Mouse (Mus musculus) lung, embryonic 15.5 days (tissue): ENCODE data around the gene Utp18. TPM values are rescaled to one million over a fixed set of nuclear protein-coding genes. Genes with fewer than 3 reads are reported as not detected.
"Not testable (repeated sequence)": the region's sequence is repeated elsewhere in the genome, so short reads cannot be mapped to it uniquely, and the experiment has no call there.

Experiments used
- ATAC-seq: fragments of 200-750 bp; cut with Nextera tagmentation; 2 replicates; pipeline ENCODE4 v1.8.0; 2017; ENCODE audit warnings: moderate number of reproducible peaks, borderline replicate concordance; ENCODE audit not compliant: low FRiP score, low TSS enrichment; ENCODE audit errors: extremely low read depth
- H3K27ac ChIP-seq: fragments of 300-500 bp; sonication (generic); 2 replicates; pipeline ENCODE4 v1.5.1; 2015; ENCODE audit warnings: moderate library complexity, mild to moderate bottlenecking, inconsistent platforms
- H3K27me3 ChIP-seq: fragments of 300-500 bp; sonication (generic); 2 replicates; pipeline ENCODE4 v1.6.1; 2015; ENCODE audit warnings: inconsistent platforms
- H3K36me3 ChIP-seq: fragments of 300-500 bp; sonication (generic); 2 replicates; pipeline ENCODE4 v1.6.1; 2015; ENCODE audit warnings: inconsistent platforms
- H3K4me1 ChIP-seq: fragments of 300-500 bp; sonication (generic); 2 replicates; pipeline ENCODE4 v1.6.1; 2015; ENCODE audit warnings: inconsistent platforms
- H3K4me2 ChIP-seq: fragments of 300-500 bp; sonication (generic); 2 replicates; pipeline ENCODE4 v1.6.1; 2015; ENCODE audit warnings: inconsistent platforms, mild to moderate bottlenecking, moderate library complexity
- H3K4me3 ChIP-seq: fragments of 300-500 bp; sonication (generic); 2 replicates; pipeline ENCODE4 v1.5.1; 2015; ENCODE audit warnings: mild to moderate bottlenecking, inconsistent platforms
- H3K9ac ChIP-seq: fragments of 300-500 bp; sonication (generic); 2 replicates; pipeline ENCODE4 v1.6.1; 2015; ENCODE audit warnings: inconsistent platforms
- H3K9me3 ChIP-seq: fragments of 300-500 bp; sonication (generic); 2 replicates; pipeline ENCODE4 v1.6.1; 2016; ENCODE audit warnings: inconsistent platforms
- WGBS: fragments of 180-500 bp; shearing (Covaris S2); methylation state at CpG from one replicate; pipeline ENCODE4 v1.1.7; 2015; 5-methylcytosine and 5-hydroxymethylcytosine counted together
- polyA plus RNA-seq: library from polyadenylated mRNA; unstranded; fragments of >200 nt; fragmentation: Nextera tagmentation; extraction: Ambion mirVana; gene quantifications from 2 replicates; pipeline ENCODE4 v1.2.1, GENCODE M21; 2015

Gene Utp18
- polyA plus RNA-seq, result 22.7 and 25.2 TPM in 2 replicates

DNA sequence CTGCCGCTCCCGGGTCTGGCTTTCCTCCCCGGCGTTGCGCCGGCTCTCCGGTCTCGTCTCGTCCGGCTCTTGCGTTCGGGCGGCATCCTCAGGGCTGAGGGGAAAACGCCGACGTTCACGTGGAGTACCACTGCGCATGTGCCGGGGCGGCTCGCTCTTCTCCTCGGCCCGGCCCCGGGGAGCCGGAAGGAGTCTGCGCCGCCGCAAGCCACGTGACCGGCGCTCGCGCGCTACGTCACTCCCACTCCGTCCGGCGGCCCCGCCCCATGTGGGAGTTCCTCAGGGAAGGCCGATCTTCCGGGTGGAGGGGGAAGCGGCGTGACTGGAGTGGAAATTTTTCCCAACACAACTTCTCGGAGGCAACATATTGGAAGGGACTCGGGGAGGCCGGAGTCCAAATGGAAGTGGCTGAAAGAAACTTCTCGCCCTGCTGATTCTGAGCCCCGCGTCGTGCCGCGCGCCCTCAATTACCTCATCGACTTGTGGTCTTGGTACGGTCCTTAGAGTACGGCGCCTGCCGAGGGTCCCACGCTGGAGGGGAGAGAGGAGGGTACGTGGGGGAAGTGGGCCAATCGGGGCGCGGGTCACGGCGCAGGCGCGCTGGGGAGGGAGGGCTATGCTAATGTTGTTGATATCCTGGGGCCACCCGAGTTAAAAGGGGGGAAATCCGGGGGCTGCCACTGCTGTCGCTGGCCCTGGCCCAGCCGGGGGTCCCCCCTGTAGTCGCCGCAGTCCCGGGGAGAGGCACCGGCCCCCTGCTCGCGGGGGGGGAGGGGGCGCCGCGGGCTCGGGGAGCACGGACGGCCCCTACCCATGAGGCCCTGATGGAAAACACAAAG is at the start of gene Utp18, which contains the start of gene Mbtd1:
Gene Utp18 (minus strand): TSS at position 195 of the 839 bp plus-strand sequence.
Gene Mbtd1 (plus strand): TSS at position 281 of the 839 bp plus-strand sequence.
- Histone ChIP-seq H3K4me2 (peak within 1 kb of the TSS; percentile 87), H3K27ac (peak within 1 kb of the TSS; percentile 88), H3K4me3 (peak within 1 kb of the TSS; percentile 93), H3K36me3 (peaks cover 3% of the 10 kb centered on the region; the same call in 1 of the 2 replicates), H3K9ac (peak within 1 kb of the TSS; percentile 96), H3K9me3 (no peaks in the 10 kb centered on the region), H3K4me1 (peaks cover 23% of the 10 kb centered on the region), H3K27me3 (no peaks in the 10 kb centered on the region)
- WGBS, result under 1% methylated on average over 76 of the region's 83 CpGs
- peak; percentile 97 for ATAC-seq

DNA sequence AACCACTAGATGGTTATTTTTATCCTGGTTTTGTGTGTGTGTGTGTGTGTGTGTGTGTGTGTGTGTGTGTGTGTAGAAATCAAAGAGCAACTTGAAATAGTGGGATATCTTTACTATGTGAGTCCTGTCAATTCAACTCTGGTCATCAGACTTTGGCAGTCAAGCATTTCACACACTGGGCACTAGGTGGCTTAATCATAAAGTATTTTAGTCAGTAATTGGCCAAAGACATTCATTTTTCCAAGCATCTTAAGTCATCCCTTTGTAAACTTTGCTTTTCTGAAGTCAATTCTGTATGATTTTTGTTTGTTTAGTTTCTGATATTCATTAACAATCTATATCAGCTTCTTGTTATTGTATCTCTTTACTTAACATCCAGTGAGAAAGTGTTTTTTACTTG is 43.5 kb upstream of the Utp18 start:
- no peak for ATAC-seq
- H3K9me3 ChIP-seq, result no peaks in the 10 kb centered on the region
- no peak overlapping the region for H3K27ac ChIP-seq
- H3K27me3 ChIP-seq, result no peaks in the 10 kb centered on the region
- H3K4me3 ChIP-seq, result no peak overlapping the region
- no peak overlapping the region for H3K9ac ChIP-seq
- no peak overlapping the region for H3K4me2 ChIP-seq
- H3K4me1 ChIP-seq, result no peaks in the 10 kb centered on the region
- peaks cover 71% of the 10 kb centered on the region for H3K36me3 ChIP-seq

DNA sequence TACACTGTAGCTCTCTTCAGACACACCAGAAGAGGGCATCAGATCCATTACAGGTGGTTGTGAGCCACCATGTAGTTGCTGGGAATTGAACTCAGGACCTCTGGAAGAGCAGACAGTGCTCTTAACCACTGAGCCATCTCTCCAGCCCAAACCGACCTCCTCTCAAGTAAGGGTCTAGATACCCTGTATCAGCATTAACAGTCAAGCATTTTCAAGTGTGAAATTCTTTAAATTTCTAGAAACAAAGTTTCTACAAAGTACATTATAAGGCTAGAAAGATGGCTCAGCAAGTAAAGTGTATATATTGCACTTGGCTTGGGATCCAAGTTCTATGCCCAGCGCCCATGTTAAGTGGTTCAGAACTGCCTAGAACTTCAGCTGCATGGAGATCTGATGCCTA is 29.5 kb upstream of the Utp18 start:
- H3K27me3 ChIP-seq, H3K27ac ChIP-seq, H3K9ac ChIP-seq, H3K4me3 ChIP-seq, H3K4me2 ChIP-seq, H3K9me3 ChIP-seq, H3K4me1 ChIP-seq, ATAC-seq: not testable (repeated sequence)
- 86% methylated on average over 2 of the region's 2 CpGs for WGBS
- peaks cover 50% of the 10 kb centered on the region for H3K36me3 ChIP-seq

DNA sequence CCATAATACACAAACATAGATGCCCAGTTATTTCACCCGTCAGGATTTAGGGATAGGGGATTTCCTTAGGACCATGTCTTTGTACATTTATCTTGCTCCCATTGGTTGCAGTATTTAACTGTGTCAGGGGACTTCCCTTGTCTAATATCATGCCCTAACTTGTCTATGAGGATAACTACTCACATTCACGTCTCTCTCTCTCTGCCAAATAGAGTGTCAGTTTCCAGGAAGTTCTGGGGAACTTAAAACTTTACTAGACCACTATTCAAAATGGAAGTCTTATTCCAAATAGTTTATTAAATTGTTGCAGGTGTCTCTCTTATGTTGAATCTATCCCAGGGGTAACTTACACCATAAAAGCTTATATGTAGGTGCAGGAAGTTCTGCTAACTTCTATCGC is 26.0 kb upstream of the Utp18 start:
- Histone ChIP-seq H3K4me1 (no peaks in the 10 kb centered on the region), H3K9me3 (no peaks in the 10 kb centered on the region), H3K4me2 (no peak overlapping the region), H3K27ac (no peak overlapping the region), H3K9ac (no peak overlapping the region), H3K36me3 (peaks cover 51% of the 10 kb centered on the region), H3K4me3 (no peak overlapping the region), H3K27me3 (no peaks in the 10 kb centered on the region)
- ATAC-seq, result no peak
- WGBS, result 86% methylated on average over 3 of the region's 3 CpGs

DNA sequence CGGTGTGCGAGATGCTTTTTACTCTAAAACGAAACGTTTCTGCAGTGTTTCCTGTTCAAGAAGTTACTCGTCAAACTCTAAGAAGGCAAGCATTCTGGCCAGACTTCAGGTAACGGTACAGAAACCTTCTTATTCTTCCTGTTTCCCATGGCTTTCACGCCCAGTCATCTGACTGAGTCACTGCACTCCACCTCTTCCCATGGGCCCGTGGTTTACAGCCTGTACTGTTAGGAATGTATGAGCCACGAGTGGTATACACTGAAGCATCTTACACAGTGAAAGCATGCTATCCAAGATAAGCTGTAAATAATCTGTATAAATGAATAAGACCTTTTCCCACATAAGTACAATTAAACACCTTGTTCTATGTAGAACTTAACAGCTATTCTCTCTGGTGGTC is 23.3 kb upstream of the Utp18 start:
- 86% methylated on average over 9 of the region's 9 CpGs for WGBS
- no peaks in the 10 kb centered on the region for H3K27me3 ChIP-seq
- no peak overlapping the region for H3K27ac ChIP-seq
- no peak overlapping the region for H3K4me3 ChIP-seq
- H3K9me3 ChIP-seq, result no peaks in the 10 kb centered on the region
- H3K9ac ChIP-seq, result no peak overlapping the region
- no peaks in the 10 kb centered on the region for H3K4me1 ChIP-seq
- no peak for ATAC-seq
- H3K36me3 ChIP-seq, result peaks cover 55% of the 10 kb centered on the region
- H3K4me2 ChIP-seq, result no peak overlapping the region

DNA sequence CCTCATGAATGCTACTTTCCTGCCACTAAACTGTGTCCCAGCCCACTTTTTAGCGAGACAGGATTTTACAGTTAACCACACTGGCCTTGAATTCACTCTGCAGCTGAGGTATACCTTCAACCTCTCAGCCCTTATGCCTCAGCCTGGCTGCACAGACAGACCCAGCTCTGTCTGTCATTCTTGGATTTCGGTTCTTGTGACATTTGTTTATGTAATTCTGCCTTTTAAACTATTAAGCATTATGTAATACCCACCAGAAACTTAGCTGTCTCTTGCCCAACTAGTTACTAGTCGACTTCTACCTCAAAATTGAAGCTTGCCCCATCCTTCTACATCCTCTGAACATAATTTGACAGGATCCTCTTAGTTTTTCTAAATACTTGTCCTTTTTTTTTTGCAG is 22.3 kb upstream of the Utp18 start:
- H3K36me3 ChIP-seq, result peaks cover 50% of the 10 kb centered on the region
- 72% methylated on average over 3 of the region's 3 CpGs for WGBS
- no peaks in the 10 kb centered on the region for H3K27me3 ChIP-seq
- no peaks in the 10 kb centered on the region for H3K4me1 ChIP-seq
- ATAC-seq, result no peak
- H3K27ac ChIP-seq, result no peak overlapping the region
- no peaks in the 10 kb centered on the region for H3K9me3 ChIP-seq
- H3K9ac ChIP-seq, result no peak overlapping the region
- H3K4me3 ChIP-seq, result no peak overlapping the region
- H3K4me2 ChIP-seq, result no peak overlapping the region

DNA sequence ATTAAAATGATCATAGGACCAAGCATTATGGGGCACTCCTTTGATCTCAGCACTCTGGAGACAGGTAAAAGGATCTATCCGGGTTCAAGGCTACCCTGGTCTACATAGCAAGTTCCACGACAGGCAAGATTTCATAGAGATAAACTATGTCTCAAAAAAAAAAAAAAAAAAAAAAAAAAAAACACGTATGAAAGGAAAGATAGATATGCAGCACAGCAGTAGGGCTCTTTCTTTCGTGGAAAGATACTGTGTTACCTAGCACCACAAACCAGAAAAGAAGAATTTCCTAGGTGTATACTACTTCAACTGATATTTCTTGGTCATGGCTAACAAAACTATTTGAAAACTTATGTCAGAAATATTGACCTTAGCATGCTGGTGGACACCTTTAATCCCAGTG is 21.3 kb upstream of the Utp18 start:
- Histone ChIP-seq H3K9me3 (no peaks in the 10 kb centered on the region), H3K36me3 (peaks cover 49% of the 10 kb centered on the region), H3K4me3 (no peak overlapping the region), H3K27me3 (no peaks in the 10 kb centered on the region), H3K27ac (no peak overlapping the region), H3K4me1 (no peaks in the 10 kb centered on the region), H3K9ac (no peak overlapping the region), H3K4me2 (no peak overlapping the region)
- ATAC-seq, result no peak
- WGBS, result 77% methylated on average over 4 of the region's 4 CpGs

DNA sequence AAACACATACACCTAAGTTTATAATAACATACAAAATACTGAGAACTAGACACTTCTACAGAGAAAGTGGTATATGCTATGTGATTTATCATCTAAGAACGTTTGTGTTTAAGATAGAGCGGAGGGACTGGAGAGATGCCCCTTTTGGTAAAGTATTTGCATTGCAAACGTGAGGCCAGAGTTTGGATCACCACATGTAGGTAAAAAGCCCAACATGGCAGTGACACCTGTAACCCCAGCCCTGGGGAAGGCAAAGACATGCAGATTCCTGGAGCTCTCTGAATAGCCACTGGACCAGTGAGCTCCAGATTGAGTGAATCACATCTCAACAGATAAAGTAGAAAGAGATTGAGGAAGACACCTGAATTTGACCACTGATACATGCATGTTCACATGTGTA is 12.2 kb upstream of the Utp18 start:
- H3K4me3 ChIP-seq, result no peak overlapping the region
- peaks cover 2% of the 10 kb centered on the region; the same call in 1 of the 2 replicates for H3K36me3 ChIP-seq
- ATAC-seq, result no peak
- H3K27me3 ChIP-seq, result no peaks in the 10 kb centered on the region
- WGBS, result 68% methylated on average over 3 of the region's 3 CpGs
- no peak overlapping the region for H3K27ac ChIP-seq
- no peaks in the 10 kb centered on the region for H3K4me1 ChIP-seq
- no peak overlapping the region for H3K9ac ChIP-seq
- H3K4me2 ChIP-seq, result no peak overlapping the region
- no peaks in the 10 kb centered on the region for H3K9me3 ChIP-seq

DNA sequence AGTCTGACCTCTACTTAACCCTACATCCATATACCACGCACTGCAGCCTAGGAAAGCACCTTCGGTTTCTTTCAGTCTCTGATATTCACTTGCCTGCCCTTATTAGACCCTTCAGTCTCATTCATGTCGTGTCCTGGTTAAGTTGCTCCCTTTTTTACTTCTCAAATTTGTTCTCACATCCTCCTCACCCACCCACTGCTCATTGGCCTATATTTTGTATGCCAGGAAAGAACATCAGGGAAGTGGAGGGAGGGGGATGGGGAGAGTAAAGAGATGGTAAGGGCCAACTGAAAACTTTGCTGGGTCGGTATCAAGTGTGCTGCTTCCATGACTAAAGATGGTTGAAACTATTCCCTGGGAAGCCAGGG is 1.5 kb upstream of the Utp18 start:
- Histone ChIP-seq H3K4me1 (peaks cover 23% of the 10 kb centered on the region), H3K9me3 (no peaks in the 10 kb centered on the region), H3K4me2 (peak overlapping the region; percentile 87), H3K36me3 (0 out of 2 replicates have a peak, but pooled peaks cover 6% of the 10 kb centered on the region), H3K4me3 (peak overlapping the region; percentile 93), H3K27me3 (no peaks in the 10 kb centered on the region), H3K27ac (peak overlapping the region; percentile 88; the same call in 1 of the 2 replicates), H3K9ac (peak overlapping the region; percentile 96)
- ATAC-seq, result no peak
- WGBS, result under 1% methylated on average over 4 of the region's 4 CpGs

DNA sequence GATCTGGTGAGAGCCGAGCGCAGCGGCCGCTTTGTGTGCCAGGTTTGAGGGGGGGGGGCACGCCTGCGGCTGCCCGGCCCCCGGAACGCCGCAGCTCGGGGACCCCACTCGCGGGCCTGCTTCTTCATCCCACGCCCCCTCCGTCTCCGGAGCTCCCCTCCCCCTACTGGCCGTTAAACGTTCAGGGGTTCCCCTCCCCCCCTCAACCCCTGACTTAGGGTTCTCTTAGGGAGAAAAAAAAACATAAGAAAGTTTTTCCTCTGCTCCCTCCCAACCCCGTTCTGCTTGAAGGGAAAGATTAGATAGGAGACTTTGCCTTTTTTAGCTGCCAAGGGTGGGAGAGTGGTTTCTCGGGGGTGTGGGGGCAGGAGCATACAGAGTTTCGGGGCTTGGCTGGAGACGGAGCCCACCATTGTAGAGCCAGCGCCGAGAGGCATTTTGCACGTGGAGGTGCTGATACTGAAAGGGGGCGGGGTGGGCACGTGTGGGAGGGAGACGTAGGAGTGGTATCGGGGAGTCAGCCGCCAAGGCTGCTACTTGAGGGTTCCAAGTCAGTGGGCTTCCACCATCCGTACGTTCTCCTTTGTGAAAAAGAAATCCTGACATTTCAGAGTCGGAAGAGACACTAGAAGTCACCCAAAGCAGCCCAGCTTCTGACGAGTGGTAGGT is 979 bp upstream of the Utp18 start:
- Histone ChIP-seq H3K36me3 (0 out of 2 replicates have a peak, but pooled peaks cover under 1% of the 10 kb centered on the region), H3K9me3 (no peaks in the 10 kb centered on the region), H3K4me2 (peak overlapping the region; percentile 87), H3K27ac (peak overlapping the region; percentile 88), H3K27me3 (no peaks in the 10 kb centered on the region), H3K4me3 (peak overlapping the region; percentile 93), H3K4me1 (peaks cover 23% of the 10 kb centered on the region), H3K9ac (peak overlapping the region; percentile 96)
- ATAC-seq, result no peak
- under 1% methylated on average over 31 of the region's 34 CpGs for WGBS

DNA sequence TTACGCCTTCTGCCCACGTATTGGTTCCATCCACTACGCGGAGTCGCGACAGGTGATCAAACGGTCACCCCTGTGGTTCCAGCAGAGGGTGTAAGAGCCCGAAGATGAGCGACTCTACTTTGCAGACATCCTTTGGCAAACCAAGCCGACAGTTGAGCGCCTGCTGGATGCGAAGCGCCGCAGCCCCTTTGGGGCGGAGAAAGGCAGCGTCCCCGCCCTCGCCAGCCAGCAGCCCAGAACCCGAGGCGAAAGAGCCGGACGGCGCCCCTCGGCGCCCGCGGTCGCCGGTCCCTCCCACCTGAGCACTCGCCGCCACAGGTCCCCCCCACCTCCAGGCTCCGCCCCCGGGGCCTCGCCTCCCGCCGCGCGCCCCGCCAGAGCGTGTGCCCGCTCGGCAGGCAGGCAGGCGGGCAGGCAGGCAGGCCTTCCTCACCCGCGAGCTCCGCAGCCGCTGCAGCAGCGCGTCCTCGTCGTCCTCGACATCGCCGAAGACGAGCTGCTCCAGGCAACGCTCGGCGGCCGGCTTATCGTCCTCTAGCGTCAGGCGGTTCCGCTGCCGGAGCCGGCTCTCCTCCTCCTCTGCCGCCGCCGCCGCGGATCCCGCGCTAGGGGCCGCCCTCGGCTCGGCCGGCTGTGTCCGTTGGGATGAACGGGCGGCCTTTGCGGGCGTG is 530 bp downstream of the Utp18 start:
- Histone ChIP-seq H3K9me3 (no peaks in the 10 kb centered on the region), H3K4me1 (peaks cover 23% of the 10 kb centered on the region), H3K27me3 (no peaks in the 10 kb centered on the region), H3K4me3 (peak overlapping the region; percentile 93), H3K27ac (peak overlapping the region; percentile 88), H3K9ac (peak overlapping the region; percentile 63), H3K4me2 (peak overlapping the region; percentile 87), H3K36me3 (peaks cover 9% of the 10 kb centered on the region)
- peak; percentile 66 for ATAC-seq
- WGBS, result under 1% methylated on average over 73 of the region's 81 CpGs
